Mouse (Mus musculus) embryo, embryonic 9.5 days (tissue): ENCODE results near the gene Irak1.

Experiments
- DNase-seq: peaks from one replicate; pipeline ENCODE4 v3.0.0-alpha.2; 2017; ENCODE audit errors: extremely low spot score

The Irak1 gene

DNA sequence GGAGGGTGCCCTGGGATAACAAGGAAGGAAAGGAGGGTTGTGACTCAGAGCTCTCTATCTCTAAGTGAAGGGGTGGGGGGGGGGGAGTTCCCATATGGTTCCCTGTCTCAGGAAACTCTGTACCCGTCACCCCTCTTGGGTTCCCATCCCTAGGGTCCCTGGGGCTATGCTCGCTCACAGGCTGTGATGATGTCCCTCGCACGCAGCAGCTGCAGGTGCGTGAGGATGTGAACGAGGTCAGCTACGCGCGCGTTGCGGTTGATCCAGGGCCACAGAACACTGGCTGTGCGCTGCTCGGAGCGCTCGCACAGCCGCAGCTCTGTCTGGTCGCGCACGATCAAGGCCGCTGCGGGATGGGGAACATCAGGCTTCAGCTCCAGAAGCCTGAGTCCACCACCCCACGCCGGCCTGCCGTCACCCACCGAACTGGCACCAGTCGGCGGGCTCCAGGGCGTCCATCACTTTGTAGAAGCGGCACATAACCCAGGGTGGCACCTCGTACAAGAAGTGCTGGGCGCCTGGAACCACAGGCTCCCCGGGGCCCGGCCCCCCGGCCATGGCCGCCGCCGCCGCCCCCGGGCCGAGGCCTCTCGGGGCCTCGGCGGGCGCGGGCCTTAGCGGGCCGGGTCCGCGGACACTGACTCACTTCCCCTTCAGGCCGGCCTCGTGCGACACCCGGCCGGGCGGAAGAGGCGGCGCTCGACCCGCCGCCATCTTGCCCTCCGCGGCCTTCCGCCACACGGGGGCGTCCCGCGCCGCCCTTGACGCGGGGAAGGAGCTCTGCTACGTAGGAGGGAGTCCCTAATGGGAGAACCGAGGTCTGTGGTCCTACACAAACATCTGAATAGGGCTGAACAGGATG lies at the start of gene Irak1:
Gene Irak1 (minus strand): TSS at position 731 of the 862 bp plus-strand sequence.
- peak; percentile 68 for DNase-seq

DNA sequence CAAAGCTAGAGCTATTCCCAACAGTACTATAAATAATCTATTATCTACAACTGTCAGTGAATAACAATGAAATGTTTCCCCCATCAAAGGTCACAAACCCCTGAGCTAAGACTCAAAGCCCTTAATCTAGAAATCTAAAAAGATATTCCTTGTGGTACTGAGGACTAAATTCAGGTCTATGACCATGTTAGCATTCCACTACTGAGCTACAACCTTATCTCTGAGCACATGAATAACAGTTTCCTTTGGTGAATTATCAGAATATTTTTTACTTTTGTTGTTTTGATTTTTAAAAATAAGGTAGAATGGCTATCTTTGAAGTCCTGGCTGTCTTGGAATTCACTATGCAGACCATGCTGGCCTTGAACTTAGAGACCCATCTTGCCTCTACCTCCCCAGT lies 47.1 kb upstream of the Irak1 start:
- no peak for DNase-seq

DNA sequence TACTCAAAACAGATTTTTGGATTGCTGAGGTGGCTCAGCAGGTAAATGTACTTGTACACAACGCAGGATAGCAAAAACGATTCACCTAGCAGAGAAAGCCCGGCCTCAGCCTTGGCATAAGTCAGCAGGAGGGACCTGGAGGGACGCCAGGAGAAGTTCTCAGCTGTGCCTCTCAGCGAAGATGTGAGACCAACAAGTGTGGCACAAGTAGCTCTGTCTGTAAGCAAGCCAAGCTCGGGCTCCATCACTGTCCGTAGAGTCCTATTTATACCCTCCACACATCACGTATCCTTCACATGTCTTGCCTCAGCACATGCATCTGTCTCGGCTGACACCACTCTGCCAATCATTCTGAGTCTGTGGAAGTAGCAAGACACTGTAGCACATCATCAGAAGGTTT lies 44.2 kb upstream of the Irak1 start:
- DNase-seq: no peak

DNA sequence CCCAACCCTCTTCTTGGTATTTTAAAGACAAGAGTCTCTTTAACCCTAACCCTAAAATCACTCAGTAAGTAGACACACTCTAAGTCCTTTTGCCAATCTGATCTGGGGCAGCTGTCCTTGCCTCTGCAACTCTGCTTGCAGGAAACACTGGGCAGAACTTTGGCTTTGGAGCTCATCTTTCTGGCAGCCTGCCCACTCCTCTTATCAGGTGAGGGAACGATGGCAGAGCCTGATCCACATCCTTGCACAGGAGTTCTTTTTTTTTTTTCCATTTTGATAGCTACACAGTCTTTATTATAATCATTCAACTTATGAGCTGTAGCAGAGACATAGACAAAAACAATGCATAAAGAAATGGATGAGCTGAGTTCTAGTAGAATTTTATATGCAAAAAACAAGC lies 21.4 kb upstream of the Irak1 start:
- DNase-seq: no peak

DNA sequence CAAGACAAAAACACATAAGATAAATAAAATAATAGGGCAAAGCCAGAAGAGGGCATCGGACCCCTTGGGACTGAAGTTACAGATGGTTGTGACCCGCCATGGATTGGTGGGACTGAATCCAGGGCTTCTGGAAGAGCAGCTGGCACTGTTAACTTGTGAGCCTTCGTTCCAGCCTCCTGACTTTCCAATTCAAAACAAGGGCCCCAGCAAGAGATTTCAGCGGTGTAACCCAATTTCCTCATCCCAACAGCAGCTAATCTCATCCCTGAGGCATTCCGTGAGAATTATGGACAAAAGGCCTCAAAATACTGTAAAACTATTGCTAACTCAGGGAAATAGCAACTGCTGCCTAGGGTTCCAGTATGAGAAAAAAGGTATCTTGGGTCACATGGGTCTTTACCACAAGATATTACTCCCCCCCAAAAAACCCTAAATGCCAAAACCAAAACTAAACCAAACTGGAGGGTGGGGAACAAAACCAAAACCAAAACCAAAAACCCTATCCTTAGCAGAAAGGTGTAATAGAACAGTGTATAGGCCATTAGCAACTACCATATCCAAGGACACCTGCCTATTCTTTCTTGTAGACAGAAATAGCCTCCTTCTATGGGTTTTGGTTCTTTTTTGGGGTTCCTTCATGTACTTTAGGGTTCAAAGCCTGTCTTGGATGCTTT lies 14.1 kb upstream of the Irak1 start:
- no peak for DNase-seq

DNA sequence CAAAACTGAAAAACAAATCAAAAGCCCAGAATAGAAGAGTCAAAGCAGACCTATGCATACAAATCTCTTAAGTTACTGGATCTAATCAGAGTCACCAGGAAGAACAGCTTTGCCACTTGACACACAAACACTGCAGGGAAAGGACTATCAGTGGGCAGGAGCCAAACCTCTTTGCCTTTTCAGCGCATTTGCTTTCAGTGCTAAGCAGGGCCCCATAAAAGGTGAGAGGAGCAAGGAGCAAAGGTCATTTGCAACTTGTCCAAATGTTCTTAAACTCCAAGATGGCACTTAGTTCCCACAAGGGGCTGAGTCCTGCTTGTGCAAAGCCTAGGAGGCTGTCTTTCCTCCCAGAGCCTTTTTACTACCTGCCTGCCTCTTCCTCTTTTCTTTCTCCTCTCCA lies 6.3 kb upstream of the Irak1 start:
- DNase-seq: no peak

DNA sequence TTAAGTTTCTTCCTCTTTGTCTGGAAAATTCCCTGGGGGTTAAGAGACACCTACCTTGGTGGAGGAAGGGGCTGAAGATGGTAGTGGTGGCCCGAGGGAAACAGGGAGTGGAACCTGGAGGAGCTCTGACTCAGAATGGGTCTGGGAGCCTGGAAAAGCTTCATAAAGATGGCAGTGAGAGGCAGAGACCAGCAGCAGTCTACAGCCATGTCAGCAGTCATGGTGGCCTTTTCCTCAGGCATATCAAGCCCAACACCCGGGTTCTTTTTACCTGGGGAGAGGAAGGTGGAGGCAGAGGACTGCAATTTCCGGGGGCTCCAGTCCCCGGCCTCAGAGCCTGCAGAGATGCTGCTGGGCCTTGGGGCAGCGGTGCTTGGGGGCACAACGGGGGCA lies 927 bp downstream of the Irak1 start:
- DNase-seq: no peak

DNA sequence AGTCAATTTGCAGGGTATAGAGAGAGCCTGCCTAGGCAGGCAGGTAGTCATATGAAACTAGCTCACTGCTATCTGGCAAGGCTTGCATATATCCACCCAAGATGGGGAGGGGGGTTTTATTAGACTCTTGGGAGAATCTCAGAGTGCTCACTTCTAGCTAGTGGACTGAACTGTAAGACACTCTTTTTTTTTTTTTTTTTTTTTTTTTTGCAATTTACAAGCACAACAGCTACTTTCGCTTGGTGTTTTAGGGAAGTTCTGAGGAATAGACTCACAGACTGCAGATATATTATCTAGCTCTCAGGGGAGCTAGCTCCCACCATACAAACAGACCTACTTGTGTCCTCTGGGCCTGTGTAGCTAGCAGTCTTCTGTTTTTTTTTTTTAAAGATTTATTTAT lies 9.1 kb downstream of the Irak1 start:
- no peak for DNase-seq

DNA sequence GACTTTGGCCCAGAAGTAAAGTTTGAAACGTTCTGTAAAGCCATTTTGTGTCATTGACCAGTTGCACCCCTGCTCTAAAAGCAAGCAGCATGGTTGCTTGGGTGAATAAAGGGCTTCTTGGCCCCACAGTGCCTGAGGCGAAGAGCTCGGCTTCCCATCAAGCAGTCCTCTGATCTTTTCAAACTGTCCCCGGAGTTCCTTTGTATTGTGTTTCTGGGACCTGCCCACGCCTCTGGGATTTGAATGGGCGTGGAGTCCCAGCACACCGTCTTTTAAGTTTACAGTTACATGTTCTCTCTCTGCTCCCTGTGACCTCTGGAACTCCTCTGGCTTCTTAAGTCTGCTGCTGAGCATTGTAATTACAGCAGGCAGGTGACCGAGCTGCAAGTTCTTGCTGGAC lies 15.7 kb downstream of the Irak1 start:
- peak; percentile 6 for DNase-seq

DNA sequence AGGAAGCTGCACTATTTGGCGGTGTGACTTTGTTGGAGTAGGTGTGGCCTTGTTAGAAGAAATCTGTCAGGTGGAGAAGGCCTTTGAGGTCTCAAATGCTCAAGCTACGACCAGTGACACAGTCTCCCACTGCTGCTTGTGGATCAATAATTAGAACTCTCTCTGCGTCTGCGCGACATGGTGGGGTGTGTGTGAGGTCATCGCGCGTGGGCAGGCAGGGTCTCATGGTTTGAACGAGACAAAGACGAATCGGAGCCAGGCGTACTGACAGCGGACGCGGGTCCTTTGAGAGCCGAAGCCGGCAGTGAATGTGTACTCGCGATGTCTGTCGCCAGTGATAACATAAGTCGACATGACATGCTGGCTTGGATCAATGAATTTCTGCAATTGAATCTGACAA lies 17.3 kb downstream of the Irak1 start:
- no peak for DNase-seq

DNA sequence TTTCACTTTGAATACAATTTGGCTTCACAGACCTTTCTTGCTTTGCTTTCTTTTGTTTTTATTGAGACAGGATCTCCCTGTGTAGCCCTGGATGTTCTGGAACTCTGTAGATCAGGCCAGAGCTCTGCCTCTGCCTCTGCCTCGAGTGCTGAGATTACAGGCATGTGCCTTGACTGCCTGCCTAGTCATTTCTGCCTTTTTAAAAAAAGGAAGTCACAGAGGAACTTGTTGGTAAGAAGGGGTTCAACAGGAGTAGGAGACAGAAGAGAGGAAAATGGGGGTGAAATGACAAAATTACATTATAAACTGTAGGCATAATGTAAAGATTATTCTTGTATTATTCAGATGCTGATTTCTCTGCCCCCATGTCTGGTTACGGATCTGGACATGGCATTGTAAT lies 20.1 kb downstream of the Irak1 start:
- DNase-seq: no peak

DNA sequence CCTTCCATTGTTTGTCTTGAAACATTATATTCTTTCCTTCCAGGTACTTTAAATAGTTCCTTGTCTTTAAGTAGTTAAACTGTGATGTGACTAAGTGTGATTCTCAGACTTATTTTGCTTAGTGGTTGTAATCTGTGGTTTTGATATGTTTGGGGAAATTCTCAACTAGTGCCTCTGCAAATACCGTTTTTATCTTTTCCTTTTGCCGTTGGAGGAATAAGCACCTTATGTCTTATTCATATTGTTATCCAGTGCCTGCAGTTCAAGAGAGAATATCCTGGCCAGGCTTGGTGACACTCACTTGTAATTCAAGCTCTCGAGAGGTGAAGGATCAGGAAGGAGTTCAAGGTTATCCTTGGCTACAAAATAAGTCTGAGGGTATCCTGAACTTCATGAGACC lies 22.7 kb downstream of the Irak1 start:
- no peak for DNase-seq

DNA sequence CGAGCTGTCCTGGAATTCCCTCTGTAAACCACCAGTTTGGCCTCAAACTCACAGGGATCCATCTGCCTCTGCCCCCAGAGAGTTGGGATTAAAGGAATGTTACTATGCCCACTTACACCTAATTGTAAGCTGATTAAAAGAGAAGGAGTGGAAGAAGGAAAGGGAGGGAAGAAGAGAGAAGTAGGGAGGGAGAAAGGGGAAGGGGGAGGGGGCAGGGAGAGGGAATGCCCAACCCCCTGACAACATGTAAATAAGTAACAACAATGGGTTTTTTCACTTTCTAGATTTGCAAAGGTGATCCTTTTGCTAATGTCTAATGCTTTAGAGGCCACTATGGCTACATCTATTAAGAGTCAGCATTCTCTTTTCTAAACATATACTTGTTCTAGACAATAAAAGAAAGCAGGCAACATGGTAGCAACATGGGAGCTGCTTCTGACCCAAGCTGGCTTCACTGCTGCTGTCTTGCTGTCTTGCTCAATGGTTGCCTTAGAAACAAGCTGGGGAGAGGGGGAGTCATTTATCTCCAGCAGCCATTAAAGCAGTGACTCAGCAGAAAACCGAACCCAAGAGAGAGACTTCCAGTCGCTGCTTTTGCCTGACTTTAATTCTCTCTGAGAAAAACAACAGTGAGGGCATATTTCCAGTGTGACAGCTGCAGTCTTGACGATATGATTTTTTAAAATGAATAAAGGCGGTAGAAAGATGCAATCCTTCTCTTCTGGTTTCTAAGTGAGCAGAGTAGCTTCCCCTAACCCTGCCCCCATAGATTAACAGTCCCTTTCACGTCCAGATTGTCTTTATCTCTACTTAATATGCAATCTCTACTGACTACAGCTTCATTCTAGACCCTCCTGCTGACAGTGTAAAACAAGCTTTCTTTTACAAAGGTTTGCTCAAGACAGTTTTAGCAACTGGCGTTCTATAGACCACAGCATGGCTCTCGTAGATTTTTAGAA lies 24.5 kb downstream of the Irak1 start:
- DNase-seq: peak; percentile 55

DNA sequence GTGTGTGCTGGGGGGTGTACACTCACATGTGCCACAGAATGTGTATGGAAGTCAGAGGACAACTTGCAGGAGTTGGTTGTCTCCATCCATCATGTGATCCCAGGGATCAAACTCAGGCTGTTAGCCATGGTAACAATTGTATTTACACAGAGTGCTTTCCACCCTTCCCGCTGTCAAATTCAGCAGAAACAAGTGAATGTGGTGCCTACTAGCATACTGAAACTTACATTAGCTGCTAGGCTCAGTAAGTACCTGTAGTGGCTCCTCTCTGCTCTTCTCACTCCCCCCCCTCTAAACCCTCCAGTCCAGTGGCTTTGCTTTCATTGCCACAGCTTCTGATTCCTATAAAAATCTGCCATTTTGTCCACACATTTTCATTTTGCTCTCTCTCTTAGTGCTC lies 45.9 kb downstream of the Irak1 start:
- DNase-seq: no peak

DNA sequence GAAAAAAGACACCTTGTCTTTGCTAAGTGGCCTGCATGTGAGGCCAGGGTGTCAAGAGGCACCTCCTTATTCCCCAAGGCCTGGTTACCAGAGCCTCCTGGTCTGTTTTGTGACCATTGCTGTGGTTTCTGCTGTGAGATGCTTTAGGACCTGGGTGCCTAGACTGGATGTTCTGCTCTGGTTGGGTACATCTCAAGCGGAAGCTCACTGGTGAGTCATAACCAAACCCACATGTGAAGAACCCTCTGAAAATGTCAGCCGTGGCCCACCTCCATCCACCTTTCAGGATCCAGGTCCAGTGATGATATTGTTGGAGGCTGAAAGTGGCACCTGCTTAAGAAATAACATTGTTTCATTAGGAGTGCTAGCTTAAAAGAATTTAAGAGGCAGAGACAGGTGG lies 47.4 kb downstream of the Irak1 start:
- no peak for DNase-seq

DNA sequence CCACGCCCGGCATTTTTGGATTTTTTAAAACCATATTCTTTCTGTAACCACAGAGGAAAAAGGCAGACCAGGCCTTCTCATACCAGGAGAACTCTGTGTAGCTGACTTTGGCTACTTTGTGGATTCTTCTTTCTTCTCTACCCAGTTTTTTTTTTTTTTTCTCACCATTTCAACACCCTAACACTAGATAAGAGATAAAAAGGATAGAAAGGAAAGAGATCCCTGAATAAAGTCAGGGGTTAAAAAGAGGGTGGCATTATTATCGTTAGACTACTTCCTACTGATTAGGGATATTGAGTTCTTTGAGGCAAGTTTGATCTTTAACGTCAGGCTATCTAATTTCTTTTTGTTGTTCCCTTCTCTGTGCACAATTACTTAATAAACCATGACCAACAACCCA lies 50.9 kb downstream of the Irak1 start:
- no peak for DNase-seq

DNA sequence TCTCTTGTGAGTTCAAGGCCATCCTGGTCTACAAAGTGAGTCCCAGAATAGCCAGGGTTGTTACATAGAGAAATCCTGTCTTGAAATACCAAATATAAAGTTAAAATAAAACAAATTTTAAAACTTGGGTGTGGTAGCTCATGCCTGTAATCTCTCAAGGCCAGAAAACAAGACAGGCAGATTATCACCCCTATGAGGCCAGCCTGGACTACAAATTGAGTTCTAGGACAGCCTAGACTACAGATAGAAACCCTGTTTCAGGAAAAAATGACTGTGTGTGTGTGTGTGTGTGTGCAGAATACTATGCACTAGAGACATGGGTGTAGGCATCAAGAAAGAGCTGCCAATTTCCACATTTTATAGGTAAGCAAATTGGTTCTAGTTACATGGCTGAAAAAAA lies 52.9 kb downstream of the Irak1 start:
- DNase-seq: no peak

DNA sequence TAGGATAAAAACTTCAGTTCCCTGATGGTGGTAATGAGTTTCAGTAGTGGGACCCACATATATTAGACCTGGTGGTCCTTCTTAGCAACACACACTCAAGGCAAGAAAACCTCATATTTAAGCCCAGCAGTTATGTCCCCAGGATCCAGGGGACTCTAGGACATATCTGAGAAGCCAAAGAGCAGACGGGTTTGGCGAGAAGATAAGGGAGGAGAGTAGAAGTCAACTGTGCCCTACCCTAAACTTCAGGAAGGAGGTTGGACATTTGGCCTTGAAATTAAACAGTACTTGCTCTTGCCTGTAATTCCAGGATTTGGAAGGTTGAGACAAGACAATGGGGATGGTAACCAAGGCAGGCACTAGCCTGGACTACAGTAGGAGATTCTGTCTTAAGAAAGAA lies 54.0 kb downstream of the Irak1 start:
- no peak for DNase-seq

DNA sequence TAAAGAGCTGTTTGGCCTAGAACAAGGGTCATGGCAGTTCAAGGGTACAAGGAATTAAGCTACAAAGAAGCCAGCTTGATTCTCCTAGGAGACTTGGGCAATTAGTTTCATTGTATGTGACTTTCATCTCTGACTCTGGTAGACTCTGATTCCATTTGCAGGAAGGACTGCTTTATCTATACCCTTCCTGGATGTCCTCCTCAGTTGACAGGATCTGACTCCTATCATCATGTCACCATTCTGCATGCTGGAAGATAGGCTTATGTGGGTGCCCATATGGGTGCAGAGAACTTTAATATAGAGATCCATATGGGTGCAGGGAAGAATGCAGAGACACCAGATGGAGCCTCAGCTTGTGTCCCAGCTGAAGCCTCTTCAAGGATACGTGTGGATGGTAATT lies 54.6 kb downstream of the Irak1 start:
- no peak for DNase-seq

DNA sequence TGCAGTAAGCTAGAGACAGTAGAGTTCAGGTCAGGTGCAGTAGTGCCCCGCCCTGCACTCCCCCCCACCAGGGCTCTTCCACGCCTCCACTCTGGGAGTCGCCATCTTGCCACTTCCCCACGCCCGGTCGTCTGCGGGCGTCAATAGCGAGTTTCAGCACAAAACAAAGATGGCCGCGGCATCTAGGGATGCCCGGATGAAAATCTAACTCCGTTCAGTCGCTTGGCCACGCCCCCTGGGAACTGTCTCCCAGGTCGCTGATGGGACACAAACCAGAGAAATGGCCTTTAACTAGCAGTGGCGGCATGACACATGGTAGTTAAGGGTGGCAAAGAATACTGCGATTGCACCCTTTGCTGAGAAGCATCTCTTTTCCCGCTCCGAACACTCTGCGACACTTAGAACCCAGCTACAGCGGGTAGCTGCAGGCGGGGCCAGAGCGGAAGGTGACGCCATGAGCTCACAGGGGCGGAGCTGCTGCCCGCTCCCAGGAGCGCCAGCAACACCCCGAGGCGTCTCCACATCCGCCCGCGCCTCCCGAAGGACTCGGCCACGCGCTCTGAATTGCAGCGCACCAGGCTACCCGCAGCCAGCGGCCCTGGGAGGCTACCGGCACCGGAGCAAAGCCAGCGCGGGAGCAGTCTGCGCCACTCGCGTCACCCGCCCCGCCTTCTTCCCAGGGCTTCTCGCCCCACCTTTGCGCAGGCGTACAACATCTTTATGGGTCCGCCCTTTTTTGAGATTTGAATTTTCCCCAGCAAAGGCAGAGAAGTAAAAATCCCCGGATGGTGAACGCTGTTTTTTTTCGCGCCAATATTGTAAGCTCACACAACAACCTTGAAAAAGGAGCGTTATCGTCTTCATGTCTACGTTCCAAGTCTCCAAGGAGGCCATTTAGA lies 56.3 kb downstream of the Irak1 start:
- peak; percentile 87 for DNase-seq
